Mouse (Mus musculus) gastrocnemius, adult 2 months (tissue): ENCODE data around the gene Gfy. TPM values are rescaled to one million over a fixed set of nuclear protein-coding genes. Genes with fewer than 3 reads are reported as not detected.
A peak's percentile ranks its signal among the peaks of the same experiment; 100 is the strongest.

ENCODE experiments used
- DNase-seq: peaks from one replicate; pipeline ENCODE4 v3.0.0; 2022
- H3K27ac ChIP-seq: fragments of 200-600 bp; 2 replicates; pipeline ENCODE4 v1.8.1; 2022; ENCODE audit warnings: mild to moderate bottlenecking
- H3K4me3 ChIP-seq: fragments of 200-600 bp; 2 replicates; pipeline ENCODE4 v1.8.1; 2022; ENCODE audit warnings: mild to moderate bottlenecking, moderate library complexity
- CTCF ChIP-seq: fragments of 200-600 bp; IDR thresholded peaks from 2 replicates; pipeline ENCODE4 v1.8.1; 2022; ENCODE audit warnings: antibody characterized with exemption, mild to moderate bottlenecking, moderate library complexity
- intact Hi-C: fragments of 180-260 bp; cut with DNase I; formaldehyde crosslinking; loops from one replicate; pipeline ENCODE4 v1.15.1; 2025
- total RNA-seq, 2 experiments: library from RNA; stranded (reverse); gene quantifications; 2 replicates each; pipeline ENCODE4 v1.2.3; 2021

The Gfy gene
- total RNA-seq, 2 experiments from 2014 or later, result not detected

- H3K27ac ChIP-seq, result peak within 1 kb of the TSS; percentile 57
- peak; percentile 90 for DNase-seq
- no peak for TF ChIP-seq CTCF
- intact Hi-C loops, result no loop called here
- H3K4me3 ChIP-seq, result peak within 1 kb of the TSS; percentile 77
Measured at GRCm38 (mm10) chr7:45204380-45205143, 25.2 kb upstream of the Gfy start, which contains the start of gene Ccdc155. Gene Ccdc155, minus strand, starts transcription at chr7:45204892.

DNA sequence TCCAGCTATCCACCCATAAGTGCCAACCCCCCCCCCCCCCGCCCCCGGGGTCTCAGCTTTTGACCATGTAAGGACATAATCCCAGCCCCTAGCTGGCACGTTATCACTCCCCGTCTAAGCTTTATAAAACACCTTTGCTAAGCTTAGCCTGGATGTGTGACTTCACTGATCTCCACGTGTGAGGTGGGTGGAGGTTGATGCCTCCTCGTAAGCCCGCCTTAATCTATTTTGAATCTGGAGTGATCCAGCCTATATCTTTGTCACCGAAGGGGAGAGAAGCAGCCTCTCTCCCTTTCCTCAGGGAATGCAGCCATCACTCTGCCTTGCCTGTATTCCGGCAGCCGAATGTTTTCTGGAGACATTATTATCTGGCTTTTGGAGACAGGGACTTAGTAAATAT lies 23.3 kb upstream of the Gfy start:
- Histone ChIP-seq H3K27ac (no peak overlapping the region), H3K4me3 (no peak overlapping the region)
- no peak for DNase-seq
- no peak for TF ChIP-seq CTCF
- intact Hi-C loops, result no loop called here

- Histone ChIP-seq H3K4me3 (no peak overlapping the region), H3K27ac (no peak overlapping the region)
- no peak for TF ChIP-seq CTCF
- no peak for DNase-seq
- intact Hi-C loops, result loop anchor here (1.0 to 2.0 kb wide), 2 partner anchors 37 to 120 kb away; no protein-coding TSS in a partner anchor
Measured at GRCm38 (mm10) chr7:45198961-45199360, 19.6 kb upstream of the Gfy start.

GRCm38 (mm10) chr7:45198435-45198834 lies 19.1 kb upstream of the Gfy start:
- peak; percentile 88 for DNase-seq
- peak; percentile 84 for TF ChIP-seq CTCF
- intact Hi-C loops, result loop anchor here (1.0 to 2.0 kb wide), 2 partner anchors 36 to 120 kb away; no protein-coding TSS in a partner anchor

DNA sequence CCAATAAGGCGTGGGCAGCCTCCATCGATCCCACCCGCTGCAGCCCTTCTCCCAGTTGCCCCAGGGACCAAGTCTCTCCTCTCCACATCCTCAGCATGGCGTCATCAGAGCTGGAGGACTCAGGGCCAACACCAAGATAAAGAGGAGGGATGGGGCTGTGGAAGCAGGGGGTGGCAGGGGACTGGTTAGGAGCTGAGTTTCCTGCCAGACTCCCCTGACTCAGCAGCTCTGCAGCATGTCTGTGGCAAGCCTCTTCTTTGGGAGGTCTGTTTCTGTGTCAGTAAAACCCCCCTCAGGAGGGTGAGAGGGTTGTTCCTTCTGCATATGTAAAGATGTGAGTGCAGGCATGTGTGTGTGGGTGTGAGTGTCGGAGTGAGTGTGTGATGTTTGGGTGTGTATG lies 17.6 kb upstream of the Gfy start:
- DNase-seq, result no peak
- intact Hi-C loops, result no loop called here
- Histone ChIP-seq H3K27ac (no peak overlapping the region), H3K4me3 (no peak overlapping the region)
- TF ChIP-seq CTCF, result no peak

More at GRCm38 (mm10) chr7:45198435-45198834, 19.1 kb upstream of the Gfy start:
- H3K4me3 ChIP-seq, result no peak overlapping the region
- no peak overlapping the region for H3K27ac ChIP-seq

- Histone ChIP-seq H3K27ac (peak overlapping the region; percentile 74), H3K4me3 (no peak overlapping the region)
- TF ChIP-seq CTCF, result no peak
- DNase-seq, result no peak
- intact Hi-C loops, result no loop called here
Measured at GRCm38 (mm10) chr7:45196176-45196535, 16.8 kb upstream of the Gfy start.

GRCm38 (mm10) chr7:45195341-45196175 lies 16.2 kb upstream of the Gfy start:
- DNase-seq, result peak; percentile 74
- intact Hi-C loops, result no loop called here
- Histone ChIP-seq H3K27ac (peak overlapping the region; percentile 74), H3K4me3 (no peak overlapping the region)
- TF ChIP-seq CTCF, result no peak

- no peak overlapping the region for H3K4me3 ChIP-seq
- intact Hi-C loops, result no loop called here
- DNase-seq, result no peak
- H3K27ac ChIP-seq, result peak overlapping the region; percentile 74
- no peak for TF ChIP-seq CTCF
Measured at GRCm38 (mm10) chr7:45193871-45194785, 14.8 kb upstream of the Gfy start.

DNA sequence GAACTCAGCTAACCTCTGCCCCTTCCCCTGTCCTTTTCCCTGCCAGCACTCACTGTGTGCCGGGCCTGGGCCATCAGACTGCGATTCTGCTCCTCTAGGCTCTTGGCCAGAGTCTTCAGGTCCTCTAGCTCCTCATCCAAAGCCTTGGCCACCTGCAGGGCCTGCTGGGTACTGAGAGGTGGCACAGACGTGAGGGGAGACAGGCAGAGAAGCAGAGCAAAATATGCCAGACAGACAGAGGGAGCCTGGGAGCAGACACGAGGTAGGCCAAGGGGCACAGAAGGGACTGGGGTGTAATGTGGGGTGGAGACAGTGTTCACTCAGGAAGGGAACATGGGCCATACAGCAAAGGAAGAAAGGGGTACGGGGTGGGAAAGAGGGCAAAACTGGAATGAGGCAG lies 14.0 kb upstream of the Gfy start:
- no peak for DNase-seq
- Histone ChIP-seq H3K27ac (peak overlapping the region; percentile 74), H3K4me3 (no peak overlapping the region)
- TF ChIP-seq CTCF, result peak; percentile 20; the same call in 1 of the 2 replicates
- intact Hi-C loops, result no loop called here

DNA sequence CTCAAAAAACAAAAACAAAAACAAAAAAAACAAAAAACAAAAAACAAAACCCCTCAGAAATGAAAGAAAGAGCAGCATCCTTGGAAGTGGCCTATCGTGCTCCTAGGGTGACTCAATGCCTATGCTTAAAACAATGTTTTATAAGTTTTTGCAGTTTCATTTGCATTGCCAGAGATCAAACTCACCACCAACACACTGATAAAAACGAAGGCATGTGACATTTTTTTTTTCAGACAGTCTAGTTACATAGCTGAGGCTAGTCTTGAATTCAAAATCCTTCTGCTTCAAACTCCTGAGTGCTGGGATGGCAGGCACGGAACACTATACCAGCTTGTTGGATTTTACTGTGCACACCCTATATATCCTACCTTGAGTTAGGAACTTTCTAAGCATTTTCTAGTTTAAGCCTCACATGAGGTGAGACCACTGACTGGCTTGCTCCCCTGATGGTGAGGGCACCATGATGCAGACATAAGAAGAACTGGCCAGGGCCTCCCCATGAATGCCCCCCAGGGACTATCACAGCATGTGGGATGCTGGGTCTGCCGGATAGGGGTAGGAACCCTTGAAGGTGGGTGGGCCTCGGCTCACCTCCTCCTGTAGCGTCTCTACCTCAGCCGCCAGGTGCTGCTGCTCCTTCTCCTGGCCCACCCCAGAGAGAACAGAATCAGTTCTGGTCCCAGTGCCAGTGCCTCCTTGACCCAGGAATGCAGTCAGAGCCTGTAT lies 13.4 kb upstream of the Gfy start:
- H3K4me3 ChIP-seq, result no peak overlapping the region

GRCm38 (mm10) chr7:45191803-45192363 lies 12.5 kb upstream of the Gfy start:
- peak; percentile 89 for DNase-seq
- intact Hi-C loops, result no loop called here
- no peak for TF ChIP-seq CTCF

More for the DNA sequence above, 13.4 kb upstream of the Gfy start:
- no peak for DNase-seq
- intact Hi-C loops, result no loop called here
- TF ChIP-seq CTCF, result no peak
- H3K27ac ChIP-seq, result peak overlapping the region; percentile 79; the same call in 1 of the 2 replicates

More at GRCm38 (mm10) chr7:45191803-45192363, 12.5 kb upstream of the Gfy start:
- H3K27ac ChIP-seq, result peak overlapping the region; percentile 79
- no peak overlapping the region for H3K4me3 ChIP-seq
